Mouse (Mus musculus): ENCODE data around the gene Brwd3. TPM values are rescaled to one million over a fixed set of nuclear protein-coding genes. Genes with fewer than 3 reads are reported as not detected.

Gene Brwd3
- total and polyA plus RNA-seq, 3 experiments: 8.4 to 136 (median 10.8) TPM

DNA sequence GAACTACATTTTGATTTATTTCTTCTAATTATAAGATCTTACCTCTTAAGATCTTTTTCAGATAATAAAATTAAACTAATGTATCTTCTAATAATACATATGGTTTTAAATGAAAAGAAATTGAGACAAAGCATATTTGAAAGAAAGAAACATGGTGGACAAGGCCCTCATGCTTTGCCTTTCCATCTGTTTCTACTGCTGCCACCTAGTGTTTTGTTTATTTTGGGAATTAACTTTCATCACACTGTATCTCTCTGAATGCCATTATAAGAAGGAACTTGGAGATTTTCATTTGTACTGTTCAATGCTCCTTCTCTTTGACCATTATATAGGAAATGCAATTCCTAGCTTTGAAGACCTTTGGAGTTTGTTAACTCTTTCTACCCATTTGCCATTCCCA, 109.9 kb downstream of the Brwd3 start:
- Histone ChIP-seq H3K36me3 (ENCODE audit: control insufficient read depth in 1 of 2, insufficient read depth in 2 of 2, low read length in 2 of 2) (peaks cover 0 to 5% of the 10 kb centered on the region in 2 experiments; a peak in 2 of 4 replicates), H3K79me2 (ENCODE audit: control insufficient read depth, insufficient read depth, low read length, poor library complexity) (no peaks in the 10 kb centered on the region), H3K4me1 (ENCODE audit: control insufficient read depth in 1 of 2, insufficient read depth in 2 of 2, low read length in 2 of 2) (peaks cover 3 to 4% of the 10 kb centered on the region in 2 experiments; a peak in 2 of 4 replicates), H3K27ac (ENCODE audit: control insufficient read depth, low read depth, low read length) (no peak overlapping the region), H3K9me3 (replicated peaks; ENCODE audit: insufficient read depth, low read length) (no peaks in the 10 kb centered on the region), H3K9ac (ENCODE audit: control insufficient read depth, low read depth, low read length, poor library complexity, severe bottlenecking) (no peak overlapping the region), H3K4me3 (ENCODE audit: control insufficient read depth in 1 of 2, insufficient read depth in 1 of 2, low read depth in 2 of 2, low read length in 2 of 2) (no peak overlapping the region), H3K27me3 (ENCODE audit: control insufficient read depth in 1 of 2, insufficient read depth in 2 of 2, low read length in 2 of 2) (no peaks in the 10 kb centered on the region)
- peak; percentile 48 for DNase-seq (ENCODE audit: low read depth, low spot score)
- TF ChIP-seq ETS1 (IDR thresholded peaks at IDR 0.05; ENCODE audit: low read depth, low read length) (no peak), GABPA (IDR thresholded peaks at IDR 0.05; ENCODE audit: low read depth, low read length) (no peak), EP300 (IDR thresholded peaks at IDR 0.05; ENCODE audit: low read depth in 1 of 2, low read length in 2 of 2) (no peak), NRF1 (IDR thresholded peaks at IDR 0.05; ENCODE audit: insufficient read depth, low read depth, low read length, poor library complexity, severe bottlenecking) (no peak), MEF2A (IDR thresholded peaks at IDR 0.05; ENCODE audit: extremely low read depth, insufficient replicate concordance, low read depth, low read length, poor library complexity, severe bottlenecking) (peak; percentile 47; the same call in 1 of the 2 replicates), SMC3 (IDR thresholded peaks at IDR 0.05; ENCODE audit: low read depth, low read length) (peak; percentile 79), MYC (IDR thresholded peaks at IDR 0.05; ENCODE audit: low read depth, low read length) (0 out of 2 replicates have a peak, but pooled peaks have one; percentile 57), ZC3H11A (IDR thresholded peaks at IDR 0.05; ENCODE audit: low read depth, low read length) (peak; percentile 69), MXI1 (IDR thresholded peaks at IDR 0.05; ENCODE audit: low read depth, low read length) (no peak), ZKSCAN1 (IDR thresholded peaks at IDR 0.05; ENCODE audit: low read depth, low read length) (no peak), UBTF (IDR thresholded peaks at IDR 0.05; ENCODE audit: borderline replicate concordance, insufficient read depth, low read depth, low read length) (no peak), RAD21 (IDR thresholded peaks at IDR 0.05; ENCODE audit: low read depth, low read length) (peak; percentile 66), SIN3A (IDR thresholded peaks at IDR 0.05; ENCODE audit: low read length) (0 out of 2 replicates have a peak, but pooled peaks have one; percentile 20), CTCF (IDR thresholded peaks at IDR 0.05 in 2 of 3, conservative IDR thresholded peaks at IDR 0.05 in 1 of 3; ENCODE audit: control insufficient read depth in 1 of 3, insufficient read depth in 1 of 3, low read depth in 2 of 3, low read length in 3 of 3, poor library complexity in 1 of 3, severe bottlenecking in 1 of 3) (peak in 1 of 3 experiments; percentile 69; a peak in 2 of 6 replicates)

DNA sequence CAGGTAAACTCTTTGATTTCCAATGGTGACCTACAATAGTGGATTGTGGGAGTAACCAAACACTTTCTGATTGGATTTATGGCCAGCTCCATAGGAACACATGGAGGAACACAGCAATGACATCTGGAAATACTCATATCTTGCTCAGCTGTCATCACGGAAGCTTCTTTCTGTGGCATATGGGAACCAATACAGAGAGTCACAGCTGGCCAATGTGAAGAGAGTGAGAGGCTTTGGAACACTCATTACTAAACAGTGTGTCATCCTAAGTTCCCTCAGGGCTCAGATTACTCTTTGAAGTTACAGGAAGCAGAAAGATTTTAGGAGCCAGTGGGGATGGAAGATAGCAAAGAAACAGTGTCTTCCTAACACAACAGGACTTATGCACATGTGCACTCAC, 111.7 kb downstream of the Brwd3 start:
- H3K9me3 ChIP-seq (replicated peaks; ENCODE audit: insufficient read depth, low read length): no peaks in the 10 kb centered on the region
- no peaks in the 10 kb centered on the region for H3K79me2 ChIP-seq (ENCODE audit: control insufficient read depth, insufficient read depth, low read length, poor library complexity)
- no peak overlapping the region for H3K9ac ChIP-seq (ENCODE audit: control insufficient read depth, low read depth, low read length, poor library complexity, severe bottlenecking)
- H3K4me3 ChIP-seq (ENCODE audit: control insufficient read depth in 1 of 2, insufficient read depth in 1 of 2, low read depth in 2 of 2, low read length in 2 of 2): no peak overlapping the region
- H3K4me1 ChIP-seq (ENCODE audit: control insufficient read depth in 1 of 2, insufficient read depth in 2 of 2, low read length in 2 of 2): no peaks in the 10 kb centered on the region
- H3K27me3 ChIP-seq (ENCODE audit: control insufficient read depth in 1 of 2, insufficient read depth in 2 of 2, low read length in 2 of 2): no peaks in the 10 kb centered on the region
- no peaks in the 10 kb centered on the region for H3K36me3 ChIP-seq (ENCODE audit: control insufficient read depth in 1 of 2, insufficient read depth in 2 of 2, low read length in 2 of 2)
- no peak for TF ChIP-seq MEF2A (IDR thresholded peaks at IDR 0.05; ENCODE audit: extremely low read depth, insufficient replicate concordance, low read depth, low read length, poor library complexity, severe bottlenecking)
- TF ChIP-seq ELF1 (IDR thresholded peaks at IDR 0.05; ENCODE audit: low read depth, low read length): no peak
- no peak for TF ChIP-seq MAX (IDR thresholded peaks at IDR 0.05; ENCODE audit: low read length)
- TF ChIP-seq ZNF384 (IDR thresholded peaks at IDR 0.05; ENCODE audit: low read depth, low read length): no peak
- TF ChIP-seq USF2 (IDR thresholded peaks at IDR 0.05; ENCODE audit: borderline replicate concordance in 1 of 2, insufficient read depth in 1 of 2, low read depth in 1 of 2, low read length in 2 of 2): no peak
- no peak for TF ChIP-seq POLR2AphosphoS5 (IDR thresholded peaks at IDR 0.05; ENCODE audit: borderline replicate concordance, low read depth, low read length)
- no peak for TF ChIP-seq MYB (IDR thresholded peaks at IDR 0.05; ENCODE audit: low read depth, low read length)
- DNase-seq (ENCODE audit: low read depth, low spot score): no peak
- H3K27ac ChIP-seq (ENCODE audit: control insufficient read depth, low read depth, low read length): no peak overlapping the region

Data from MEL (cell line).